Mouse (Mus musculus): ENCODE results near the gene Elp5. TPM values are rescaled to one million over a fixed set of nuclear protein-coding genes. Genes with fewer than 3 reads are reported as not detected.
A peak's percentile ranks its signal among the peaks of the same experiment; 100 is the strongest.
"Not testable (repeated sequence)": the region's sequence is repeated elsewhere in the genome, so short reads cannot be mapped to it uniquely, and the experiment has no call there.

Elp5 gene
- total RNA-seq, 2 experiments from 2014 or later = 76.7 to 80.1 TPM

- peak; percentile 79 to 85 for DNase-seq (ENCODE audit: low spot score in 2 of 2)
Measured at GRCm38 (mm10) chr11:69935137-69935879, 47.0 kb downstream of the Elp5 start, which contains the start of gene Ybx2. TSS of gene Ybx2 (plus strand) at chr11:69935796.

GRCm38 (mm10) chr11:69934681-69935080, 47.6 kb downstream of the Elp5 start:
- DNase-seq (ENCODE audit: low spot score in 2 of 2) = no peak

- DNase-seq (ENCODE audit: low spot score in 2 of 2) = peak; percentile 73 to 88
Measured at GRCm38 (mm10) chr11:69934169-69934568, 48.1 kb downstream of the Elp5 start.

- no peak for DNase-seq (ENCODE audit: low spot score in 2 of 2)
Measured at GRCm38 (mm10) chr11:69933066-69933465, 49.3 kb downstream of the Elp5 start.

GRCm38 (mm10) chr11:69932254-69932653, 50.1 kb downstream of the Elp5 start:
- DNase-seq (ENCODE audit: low spot score in 2 of 2) = no peak

- no peak for DNase-seq (ENCODE audit: low spot score in 2 of 2)
Measured at GRCm38 (mm10) chr11:69931769-69932168, 50.5 kb downstream of the Elp5 start.

- DNase-seq (ENCODE audit: low spot score in 2 of 2) = no peak
Measured at GRCm38 (mm10) chr11:69930967-69931537, 51.3 kb downstream of the Elp5 start.

GRCm38 (mm10) chr11:69930176-69930575, 52.1 kb downstream of the Elp5 start:
- not testable (repeated sequence) for DNase-seq (ENCODE audit: low spot score in 2 of 2)

GRCm38 (mm10) chr11:69929712-69930111, 52.6 kb downstream of the Elp5 start:
- no peak for DNase-seq (ENCODE audit: low spot score in 2 of 2)

- no peak for DNase-seq (ENCODE audit: low spot score in 2 of 2)
Measured at GRCm38 (mm10) chr11:69927501-69927900, 54.8 kb downstream of the Elp5 start.

GRCm38 (mm10) chr11:69922796-69923195, 59.5 kb downstream of the Elp5 start:
- no peak for DNase-seq (ENCODE audit: low spot score in 2 of 2)

- DNase-seq (ENCODE audit: low spot score in 2 of 2) = no peak
Measured at GRCm38 (mm10) chr11:69922012-69922756, 60.1 kb downstream of the Elp5 start.

- peak; percentile 100 for DNase-seq (ENCODE audit: low spot score in 2 of 2)
Measured at GRCm38 (mm10) chr11:69921114-69922011, 61.0 kb downstream of the Elp5 start, which contains the start of gene Eif5a. TSS of gene Eif5a (minus strand) at chr11:69921958.

GRCm38 (mm10) chr11:69920266-69921031, 61.9 kb downstream of the Elp5 start:
- peak in 1 of 2 experiments; percentile 25 for DNase-seq (ENCODE audit: low spot score in 2 of 2)

- peak in 1 of 2 experiments; percentile 60 for DNase-seq (ENCODE audit: low spot score in 2 of 2)
Measured at GRCm38 (mm10) chr11:69919661-69920265, 62.6 kb downstream of the Elp5 start.

GRCm38 (mm10) chr11:69919053-69919452, 63.3 kb downstream of the Elp5 start:
- no peak for DNase-seq (ENCODE audit: low spot score in 2 of 2)

All from layer of hippocampus, adult 18-20 months (tissue).